Mouse (Mus musculus) embryonic fibroblast, embryonic 13.5 days (primary cell): ENCODE measurements around the gene Zfhx3.

Experiments
- CTCF ChIP-seq: IDR thresholded peaks from 2 replicates; pipeline ENCODE4 v1.5.1; 2011; ENCODE audit warnings: mild to moderate bottlenecking, control low read depth, low read length, moderate library complexity, borderline replicate concordance; ENCODE audit not compliant: insufficient read depth
- POLR2A ChIP-seq: IDR thresholded peaks from 2 replicates; pipeline ENCODE4 v1.6.1; 2011; ENCODE audit warnings: low read depth, mild to moderate bottlenecking, control low read depth, low read length, moderate library complexity

GRCm38 (mm10) chr8:108722671-108723513 is 780.4 kb downstream of the Zfhx3 start:
- TF ChIP-seq POLR2A: no peak
- no peak for TF ChIP-seq CTCF
